26 mouse cellular contexts compared by ENCODE assay signal in the genomic region with DNA sequence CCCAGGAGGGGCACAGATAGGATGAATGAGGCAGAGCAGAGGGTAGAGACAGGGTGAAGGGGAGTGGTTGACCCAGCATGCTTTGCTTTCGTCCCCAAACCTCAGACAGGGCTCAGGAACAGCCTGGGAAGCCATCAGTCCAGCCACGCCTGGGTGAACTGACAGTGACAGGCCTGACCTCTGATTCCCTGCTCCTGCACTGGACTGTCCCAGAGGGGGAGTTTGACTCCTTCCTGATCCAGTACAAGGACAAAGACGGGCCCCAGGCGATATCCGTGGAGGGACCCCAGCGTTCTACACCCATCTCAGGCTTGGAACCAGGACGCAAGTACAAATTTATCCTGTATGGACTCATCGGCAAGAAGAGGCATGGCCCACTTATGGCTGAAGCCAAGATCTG. TPM values are rescaled to one million over a fixed set of nuclear protein-coding genes. Genes with fewer than 3 reads are reported as not detected.
DNase-seq lines count a peak whose midpoint lies in the region; ATAC-seq and TF ChIP-seq lines count a peak whose summit lies in the region.
"Had no signal": no experiment of that assay in that cellular context is flagged by ENCODE, and none has a peak within 500 bp of the region (broad histone marks: within the 10 kb centered on the region; RNA-seq: fewer than 3 reads in every experiment).

No protein-coding gene starts in this region.

- H3K4me2 ChIP-seq in heart, embryonic 11.5 days, result no peak overlapping the region
- H3K4me2 ChIP-seq in intestine, embryonic 16.5 days (ENCODE audit: low read depth, low read length), result no peak overlapping the region
- no peak overlapping the region for H3K4me2 ChIP-seq in intestine, postnatal 0 days (replicated peaks; ENCODE audit: low read depth)
- H3K4me2 ChIP-seq in stomach, postnatal 0 days (replicated peaks; ENCODE audit: low read depth), result no peak overlapping the region
- no peak overlapping the region for H3K4me2 ChIP-seq in liver, postnatal 0 days (ENCODE audit: low read depth, low read length)
- H3K4me2 ChIP-seq: embryonic facial prominence, embryonic 15.5 days; hindbrain, embryonic 12.5 days; intestine, embryonic 15.5 days had no signal

- intact Hi-C loops in heart, adult 2 months (cut with DNase I), result no loop called here

- ATAC-seq in heart, embryonic 11.5 days (replicated peaks; ENCODE audit: insufficient number of reproducible peaks, low FRiP score, low TSS enrichment), result no peak
- ATAC-seq in intestine, embryonic 16.5 days, result no peak
- ATAC-seq in intestine, postnatal 0 days, result no peak
- ATAC-seq in stomach, postnatal 0 days (ENCODE audit: low FRiP score, low TSS enrichment), result no peak
- ATAC-seq in liver, postnatal 0 days, result no peak
- ATAC-seq: activated CD4-positive, CD25-positive, alpha-beta regulatory T cell, adult 4 months; forebrain, embryonic 14.5 days; intestine, embryonic 15.5 days; Patski had no signal

- peaks cover 31% of the 10 kb centered on the region for H3K4me1 ChIP-seq in heart, adult 2 months (ENCODE audit: control insufficient read depth, insufficient read depth, low read length)
- peaks cover 24% of the 10 kb centered on the region for H3K4me1 ChIP-seq in heart, embryonic 11.5 days (ENCODE audit: control insufficient read depth, insufficient read depth, low read length)
- H3K4me1 ChIP-seq in intestine, embryonic 16.5 days (ENCODE audit: control insufficient read depth, insufficient read depth, low read length), result peaks cover 34% of the 10 kb centered on the region
- H3K4me1 ChIP-seq in intestine, postnatal 0 days (replicated peaks; ENCODE audit: control insufficient read depth, insufficient read depth, low read length), result peaks cover 3% of the 10 kb centered on the region
- H3K4me1 ChIP-seq in stomach, postnatal 0 days (replicated peaks; ENCODE audit: control insufficient read depth, insufficient read depth), result peaks cover 18% of the 10 kb centered on the region
- no peaks in the 10 kb centered on the region for H3K4me1 ChIP-seq in liver, postnatal 0 days (ENCODE audit: insufficient read depth)

- H3K79me2 ChIP-seq in heart, adult 2 months (replicated peaks; ENCODE audit: control insufficient read depth, insufficient read depth, low read length), result no peaks in the 10 kb centered on the region

- TF ChIP-seq POLR2A in heart, adult 2 months (IDR thresholded peaks at IDR 0.05; ENCODE audit: insufficient read depth, low read depth, low read length), result no peak

- no peak for TF ChIP-seq EP300 in heart, adult 2 months (IDR thresholded peaks at IDR 0.05; ENCODE audit: insufficient read depth, low read depth, low read length)
- TF ChIP-seq EP300 in stomach, postnatal 0 days (optimal IDR thresholded peaks at IDR 0.05), result no peak
- no peak for TF ChIP-seq EP300 in liver, postnatal 0 days (IDR thresholded peaks at IDR 0.05; ENCODE audit: low read depth)

- no peak overlapping the region for H3K4me3 ChIP-seq in heart, adult 2 months
- no peak overlapping the region for H3K4me3 ChIP-seq in heart, embryonic 11.5 days (ENCODE audit: low read depth, low read length)
- H3K4me3 ChIP-seq in intestine, embryonic 16.5 days (ENCODE audit: low read length), result no peak overlapping the region
- no peak overlapping the region for H3K4me3 ChIP-seq in intestine, postnatal 0 days (ENCODE audit: low read depth, low read length)
- H3K4me3 ChIP-seq in stomach, postnatal 0 days (ENCODE audit: low read depth, low read length), result no peak overlapping the region
- H3K4me3 ChIP-seq in liver, postnatal 0 days (ENCODE audit: low read depth, low read length), result no peak overlapping the region
- H3K4me3 ChIP-seq: embryonic facial prominence, embryonic 15.5 days; erythroblast, embryonic 14.5 days; forebrain, embryonic 10.5 days; hindbrain, embryonic 12.5 days; intestine, embryonic 15.5 days had no signal

- no peak overlapping the region for H3K9ac ChIP-seq in heart, adult 2 months (ENCODE audit: low read depth, low read length)
- H3K9ac ChIP-seq in heart, embryonic 11.5 days (ENCODE audit: low read depth, low read length), result no peak overlapping the region
- 0 out of 2 replicates have a peak overlapping the region, but pooled peaks have one; percentile 12 for H3K9ac ChIP-seq in intestine, embryonic 16.5 days (ENCODE audit: low read depth, low read length)
- H3K9ac ChIP-seq in intestine, postnatal 0 days (ENCODE audit: low read depth, low read length), result no peak overlapping the region
- H3K9ac ChIP-seq in stomach, postnatal 0 days (ENCODE audit: low read length), result no peak overlapping the region
- no peak overlapping the region for H3K9ac ChIP-seq in liver, postnatal 0 days (replicated peaks)
- H3K9ac ChIP-seq: embryonic facial prominence, embryonic 15.5 days; hindbrain, embryonic 12.5 days; intestine, embryonic 15.5 days had no signal

- DNase-seq in heart, adult 2 months, result no peak
- DNase-seq in ovary, postnatal 36 days (ENCODE audit: low spot score), result peak; percentile 7
- DNase-seq in ovary, adult 18-20 months (ENCODE audit: low spot score), result no peak
- no peak for DNase-seq in stomach, postnatal 0 days (ENCODE audit: low spot score)
- no peak for DNase-seq in liver, postnatal 0 days
- DNase-seq: adrenal gland, adult 2 months; adrenal gland, postnatal 25 days; cerebellum, adult 2 months; cerebellum, postnatal 14 days; embryo, embryonic 11 days; gastrocnemius, postnatal 10 days; heart, postnatal 14 days had no signal

- 79% methylated on average over 8 of the region's 8 CpGs for WGBS in heart, adult 2 months
- WGBS in heart, embryonic 11.5 days (ENCODE audit: insufficient replicate concordance), result 65% methylated on average over 8 of the region's 8 CpGs
- 81% methylated on average over 8 of the region's 8 CpGs for WGBS in intestine, embryonic 16.5 days
- WGBS in intestine, postnatal 0 days, result 83% methylated on average over 8 of the region's 8 CpGs
- 81% methylated on average over 8 of the region's 8 CpGs for WGBS in stomach, postnatal 0 days
- WGBS in liver, postnatal 0 days (ENCODE audit: insufficient replicate concordance), result 74% methylated on average over 8 of the region's 8 CpGs

- no peaks in the 10 kb centered on the region for H3K9me3 ChIP-seq in heart, embryonic 11.5 days (replicated peaks; ENCODE audit: control insufficient read depth, low read length)
- H3K9me3 ChIP-seq in intestine, embryonic 16.5 days (ENCODE audit: control insufficient read depth, low read length), result no peaks in the 10 kb centered on the region
- no peaks in the 10 kb centered on the region for H3K9me3 ChIP-seq in intestine, postnatal 0 days (ENCODE audit: control insufficient read depth)
- H3K9me3 ChIP-seq in stomach, postnatal 0 days (ENCODE audit: control insufficient read depth, low read length), result no peaks in the 10 kb centered on the region
- no peaks in the 10 kb centered on the region for H3K9me3 ChIP-seq in liver, postnatal 0 days (ENCODE audit: low read length)
- H3K9me3 ChIP-seq: embryonic facial prominence, embryonic 15.5 days; forebrain, embryonic 10.5 days; hindbrain, embryonic 12.5 days; intestine, embryonic 15.5 days had no signal

- no peaks in the 10 kb centered on the region for H3K27me3 ChIP-seq in heart, adult 2 months (ENCODE audit: control insufficient read depth, insufficient read depth, low read length)
- peaks cover 17% of the 10 kb centered on the region for H3K27me3 ChIP-seq in heart, embryonic 11.5 days (ENCODE audit: control insufficient read depth, insufficient read depth, low read length)
- H3K27me3 ChIP-seq in intestine, embryonic 16.5 days (replicated peaks; ENCODE audit: control insufficient read depth, insufficient read depth, low read length), result peaks cover 9% of the 10 kb centered on the region; the same call in 1 of the 2 replicates
- 0 out of 2 replicates have a peak, but pooled peaks cover 4% of the 10 kb centered on the region for H3K27me3 ChIP-seq in intestine, postnatal 0 days (replicated peaks; ENCODE audit: control insufficient read depth, insufficient read depth, low read length)
- H3K27me3 ChIP-seq in stomach, postnatal 0 days (ENCODE audit: control insufficient read depth, insufficient read depth, low read length), result no peaks in the 10 kb centered on the region
- peaks cover 29% of the 10 kb centered on the region for H3K27me3 ChIP-seq in liver, postnatal 0 days (ENCODE audit: insufficient read depth, low read length)
- H3K27me3 ChIP-seq: Patski had no signal

- TF ChIP-seq CTCF in heart, adult 2 months (IDR thresholded peaks at IDR 0.05), result no peak
- no peak for TF ChIP-seq CTCF in intestine, postnatal 0 days (IDR thresholded peaks at IDR 0.05; ENCODE audit: low read depth)
- no peak for TF ChIP-seq CTCF in stomach, postnatal 0 days (IDR thresholded peaks at IDR 0.05; ENCODE audit: low read depth)
- no peak for TF ChIP-seq CTCF in liver, postnatal 0 days (IDR thresholded peaks at IDR 0.05; ENCODE audit: low read depth)

- H3K36me3 ChIP-seq in heart, adult 2 months (ENCODE audit: control insufficient read depth, insufficient read depth, low read length), result no peaks in the 10 kb centered on the region
- no peaks in the 10 kb centered on the region for H3K36me3 ChIP-seq in heart, embryonic 11.5 days (ENCODE audit: control insufficient read depth, insufficient read depth, low read length)
- H3K36me3 ChIP-seq in intestine, embryonic 16.5 days (ENCODE audit: control insufficient read depth, insufficient read depth, low read length), result no peaks in the 10 kb centered on the region
- no peaks in the 10 kb centered on the region for H3K36me3 ChIP-seq in intestine, postnatal 0 days (ENCODE audit: control insufficient read depth, insufficient read depth)
- H3K36me3 ChIP-seq in stomach, postnatal 0 days (ENCODE audit: control insufficient read depth, insufficient read depth, low read length), result no peaks in the 10 kb centered on the region
- H3K36me3 ChIP-seq in liver, postnatal 0 days (replicated peaks; ENCODE audit: insufficient read depth, low read length), result no peaks in the 10 kb centered on the region
- H3K36me3 ChIP-seq: embryonic facial prominence, embryonic 15.5 days; forebrain, embryonic 10.5 days; hindbrain, embryonic 12.5 days; intestine, embryonic 15.5 days had no signal

- H3K27ac ChIP-seq in heart, adult 2 months, result peak overlapping the region; percentile 59
- no peak overlapping the region for H3K27ac ChIP-seq in heart, embryonic 11.5 days (ENCODE audit: low read depth, low read length)
- 0 out of 2 replicates have a peak overlapping the region, but pooled peaks have one; percentile 14 for H3K27ac ChIP-seq in intestine, embryonic 16.5 days (ENCODE audit: low read length)
- H3K27ac ChIP-seq in intestine, postnatal 0 days (ENCODE audit: low read depth, low read length), result no peak overlapping the region
- peak overlapping the region; percentile 88 for H3K27ac ChIP-seq in stomach, postnatal 0 days (replicated peaks)
- no peak overlapping the region for H3K27ac ChIP-seq in liver, postnatal 0 days (ENCODE audit: low read depth)
- H3K27ac ChIP-seq: forebrain, embryonic 10.5 days; hindbrain, embryonic 12.5 days had no signal

RNA-seq across cellular contexts. Expression of a gene that starts 12.8 kb away (rescaled TPM):
- total RNA-seq in heart, adult 2 months (2021), result 10 to 100 TPM; 28.5 to 28.8 TPM
- polyA plus RNA-seq in heart, adult 2 months (2012; rRNA removed), result 27.3 and 32.7 TPM in 2 replicates
- polyA plus RNA-seq in heart, embryonic 11.5 days (2014; fragmentation: Nextera tagmentation; extraction: Ambion mirVana), result 0.24 and 0.27 TPM in 2 replicates
- polyA plus RNA-seq in intestine, embryonic 16.5 days (2015; fragmentation: Nextera tagmentation; extraction: Ambion mirVana), result 1.1 TPM in 2 replicates
- 1.4 and 1.9 TPM in 2 replicates for polyA plus RNA-seq in intestine, postnatal 0 days (2015; fragmentation: Nextera tagmentation; extraction: Ambion mirVana)
- polyA plus RNA-seq in stomach, postnatal 0 days (2015; fragmentation: Nextera tagmentation; extraction: Ambion mirVana), result 1.9 and 2.4 TPM in 2 replicates
- polyA plus RNA-seq in liver, postnatal 0 days (2015; fragmentation: Nextera tagmentation; extraction: Ambion mirVana), result 0.36 TPM in 2 replicates
- total RNA-seq: CH12.LX; common myeloid progenitor, adult 5-6 weeks had no signal
- polyA plus RNA-seq: activated CD4-positive, CD25-positive, alpha-beta regulatory T cell, adult 4 months; embryonic facial prominence, embryonic 11.5 days; erythroblast, embryonic 14.5 days; forebrain, embryonic 10.5 days had no signal

RNA-seq across cellular contexts. Expression of a gene that starts 36.2 kb away (rescaled TPM):
- total RNA-seq in heart, adult 2 months (2021), result 10 to 100 TPM; 15.3 to 18.4 TPM
- 25.3 and 27.4 TPM in 2 replicates for polyA plus RNA-seq in heart, adult 2 months (2012; rRNA removed)
- 41.0 and 49.8 TPM in 2 replicates for polyA plus RNA-seq in heart, embryonic 11.5 days (2014; fragmentation: Nextera tagmentation; extraction: Ambion mirVana)
- polyA plus RNA-seq in intestine, embryonic 16.5 days (2015; fragmentation: Nextera tagmentation; extraction: Ambion mirVana), result 66.3 and 69.1 TPM in 2 replicates
- polyA plus RNA-seq in intestine, postnatal 0 days (2015; fragmentation: Nextera tagmentation; extraction: Ambion mirVana), result 22.9 and 23.1 TPM in 2 replicates
- 35.4 and 39.3 TPM in 2 replicates for polyA plus RNA-seq in stomach, postnatal 0 days (2015; fragmentation: Nextera tagmentation; extraction: Ambion mirVana)
- polyA plus RNA-seq in liver, postnatal 0 days (2015; fragmentation: Nextera tagmentation; extraction: Ambion mirVana), result 12.9 and 13.0 TPM in 2 replicates

RNA-seq across cellular contexts. Expression of a gene that starts 38.6 kb away (rescaled TPM):
- total RNA-seq in heart, adult 2 months (2021), result 1 to 10 TPM; 7.9 TPM
- 4.0 and 8.8 TPM in 2 replicates for polyA plus RNA-seq in heart, adult 2 months (2012; rRNA removed)
- polyA plus RNA-seq in heart, embryonic 11.5 days (2014; fragmentation: Nextera tagmentation; extraction: Ambion mirVana), result 10.9 and 11.4 TPM in 2 replicates
- 10.2 and 14.4 TPM in 2 replicates for polyA plus RNA-seq in intestine, embryonic 16.5 days (2015; fragmentation: Nextera tagmentation; extraction: Ambion mirVana)
- polyA plus RNA-seq in intestine, postnatal 0 days (2015; fragmentation: Nextera tagmentation; extraction: Ambion mirVana), result 8.8 and 9.2 TPM in 2 replicates
- polyA plus RNA-seq in stomach, postnatal 0 days (2015; fragmentation: Nextera tagmentation; extraction: Ambion mirVana), result 12.4 and 12.8 TPM in 2 replicates
- 5.6 and 5.8 TPM in 2 replicates for polyA plus RNA-seq in liver, postnatal 0 days (2015; fragmentation: Nextera tagmentation; extraction: Ambion mirVana)

RNA-seq across cellular contexts. Expression of a gene that starts 53.8 kb away (rescaled TPM):
- total RNA-seq in heart, adult 2 months (2021), result 1 to 10 TPM in 1 of 2 experiments, under 1 TPM in 1; 0.86 to 1.4 TPM
- polyA plus RNA-seq in heart, adult 2 months (2012; rRNA removed), result 2.7 and 7.0 TPM in 2 replicates
- polyA plus RNA-seq in heart, embryonic 11.5 days (2014; fragmentation: Nextera tagmentation; extraction: Ambion mirVana), result not detected in 2 replicates
- polyA plus RNA-seq in intestine, embryonic 16.5 days (2015; fragmentation: Nextera tagmentation; extraction: Ambion mirVana), result 0.32 and 0.47 TPM in 2 replicates
- 0.27 and 0.47 TPM in 2 replicates for polyA plus RNA-seq in intestine, postnatal 0 days (2015; fragmentation: Nextera tagmentation; extraction: Ambion mirVana)
- 0.44 and 0.67 TPM in 2 replicates for polyA plus RNA-seq in stomach, postnatal 0 days (2015; fragmentation: Nextera tagmentation; extraction: Ambion mirVana)
- polyA plus RNA-seq in liver, postnatal 0 days (2015; fragmentation: Nextera tagmentation; extraction: Ambion mirVana), result 0.05 TPM in 1 of 2 replicates, not detected in the other
- total RNA-seq: CH12.LX; common myeloid progenitor, adult 5-6 weeks had no signal
- polyA plus RNA-seq: erythroblast, embryonic 14.5 days had no signal

RNA-seq across cellular contexts. Expression of a gene that starts 54.9 kb away (rescaled TPM):
- total RNA-seq in heart, adult 2 months (2021), result 10 to 100 TPM; 53.0 to 63.9 TPM
- polyA plus RNA-seq in heart, adult 2 months (2012; rRNA removed), result 50.5 and 55.7 TPM in 2 replicates
- 31.7 and 34.3 TPM in 2 replicates for polyA plus RNA-seq in heart, embryonic 11.5 days (2014; fragmentation: Nextera tagmentation; extraction: Ambion mirVana)
- polyA plus RNA-seq in intestine, embryonic 16.5 days (2015; fragmentation: Nextera tagmentation; extraction: Ambion mirVana), result 32.3 and 32.9 TPM in 2 replicates
- polyA plus RNA-seq in intestine, postnatal 0 days (2015; fragmentation: Nextera tagmentation; extraction: Ambion mirVana), result 17.2 and 18.0 TPM in 2 replicates
- polyA plus RNA-seq in stomach, postnatal 0 days (2015; fragmentation: Nextera tagmentation; extraction: Ambion mirVana), result 16.5 and 18.7 TPM in 2 replicates
- 19.3 and 19.8 TPM in 2 replicates for polyA plus RNA-seq in liver, postnatal 0 days (2015; fragmentation: Nextera tagmentation; extraction: Ambion mirVana)

Comparison
In these comparisons a context has a peak if more than half of its experiments do, and no peak if none do; other contexts are left out.
1. H3K27ac ChIP-seq: peak in heart, adult 2 months (single experiment), intestine, embryonic 16.5 days (single experiment) and stomach, postnatal 0 days (single experiment); none in heart, embryonic 11.5 days (single experiment), intestine, postnatal 0 days (single experiment) and liver, postnatal 0 days (single experiment).